Comparison of ENCODE assay signal across 9 mouse cellular contexts in genomic region chr5:118381294-118381675, GRCm38 (mm10).
A peak's percentile ranks its signal among the peaks of the same experiment; 100 is the strongest.
DNase-seq lines count a peak whose midpoint lies in the region; ATAC-seq lines count a peak whose summit lies in the region.
"Had no signal": no experiment of that assay in that cellular context is flagged by ENCODE, and none has a peak within 500 bp of the region (broad histone marks: within the 10 kb centered on the region; RNA-seq: fewer than 3 reads in every experiment).

No protein-coding gene starts in this region.

- H3K4me2 ChIP-seq in intestine, embryonic 15.5 days (replicated peaks) = peak overlapping the region; percentile 86
- H3K4me2 ChIP-seq in midbrain, embryonic 16.5 days (ENCODE audit: low read length) = peak overlapping the region; percentile 62

- no peaks in the 10 kb centered on the region for H3K27me3 ChIP-seq in intestine, embryonic 15.5 days (replicated peaks)
- no peaks in the 10 kb centered on the region; the same call in 1 of the 2 replicates for H3K27me3 ChIP-seq in midbrain, embryonic 16.5 days (ENCODE audit: control insufficient read depth, insufficient read depth, low read depth, low read length)
- H3K27me3 ChIP-seq: Patski had no signal

- H3K36me3 ChIP-seq in intestine, embryonic 15.5 days = no peaks in the 10 kb centered on the region
- H3K36me3 ChIP-seq in midbrain, embryonic 16.5 days (ENCODE audit: control insufficient read depth, insufficient read depth, low read length) = no peaks in the 10 kb centered on the region

- H3K9me3 ChIP-seq in intestine, embryonic 15.5 days = no peaks in the 10 kb centered on the region
- H3K9me3 ChIP-seq in midbrain, embryonic 16.5 days (replicated peaks; ENCODE audit: control insufficient read depth, low read length, poor library complexity, severe bottlenecking) = no peaks in the 10 kb centered on the region

- H3K4me3 ChIP-seq in intestine, embryonic 15.5 days (replicated peaks) = peak overlapping the region; percentile 45
- H3K4me3 ChIP-seq in midbrain, embryonic 16.5 days (ENCODE audit: low read depth, low read length) = peak overlapping the region; percentile 39

- under 1% methylated on average over 12 of the region's 12 CpGs for WGBS in intestine, embryonic 15.5 days
- WGBS in midbrain, embryonic 16.5 days = under 1% methylated on average over 12 of the region's 12 CpGs

- peak; percentile 73 for ATAC-seq in intestine, embryonic 15.5 days
- ATAC-seq in midbrain, embryonic 16.5 days = peak; percentile 68
- ATAC-seq: Patski had no signal

- H3K9ac ChIP-seq in intestine, embryonic 15.5 days = peak overlapping the region; percentile 36
- peak overlapping the region; percentile 52 for H3K9ac ChIP-seq in midbrain, embryonic 16.5 days (ENCODE audit: low read depth, low read length)

- H3K4me1 ChIP-seq in intestine, embryonic 15.5 days (replicated peaks) = peaks cover 23% of the 10 kb centered on the region
- peaks cover 7% of the 10 kb centered on the region for H3K4me1 ChIP-seq in midbrain, embryonic 16.5 days (ENCODE audit: control insufficient read depth, insufficient read depth, low read length)

- H3K27ac ChIP-seq in intestine, embryonic 15.5 days = peak overlapping the region; percentile 83
- peak overlapping the region; percentile 24 for H3K27ac ChIP-seq in midbrain, embryonic 16.5 days (ENCODE audit: low read length)

- peak; percentile 58 for DNase-seq in layer of hippocampus, adult 11-12 months (ENCODE audit: low spot score)
- no peak for DNase-seq in layer of hippocampus, adult 9-10 months (ENCODE audit: low spot score)
- peak; percentile 62 for DNase-seq in embryo, embryonic 11.5 days (ENCODE audit: low read depth, low spot score)
- DNase-seq in gastrocnemius, postnatal 36 days = peak; percentile 69 to 75
- DNase-seq in liver = peak; percentile 83
- DNase-seq in spleen, postnatal 10 days (ENCODE audit: low spot score in 2 of 2) = peak; percentile 61 to 82

- intact Hi-C loops in gastrocnemius, postnatal 36 days (cut with DNase I) = loop anchor here (2.0 kb wide), 1 partner anchor 178 kb away; no protein-coding TSS in a partner anchor
